Mouse (Mus musculus) embryonic facial prominence, embryonic 15.5 days (tissue): ENCODE results near the gene Plekhj1. TPM values are rescaled to one million over a fixed set of nuclear protein-coding genes. Genes with fewer than 3 reads are reported as not detected.

Source experiments
- ATAC-seq: fragments of 200-750 bp; cut with Nextera tagmentation; 2 replicates; pipeline ENCODE4 v1.8.0; 2017; ENCODE audit warnings: low read depth, moderate TSS enrichment; ENCODE audit not compliant: insufficient number of reproducible peaks, low FRiP score, low TSS enrichment
- H3K27ac ChIP-seq: fragments of 300-500 bp; sonication (generic); replicated peaks from 2 replicates; pipeline ENCODE4 v1.5.1; 2015; ENCODE audit warnings: mild to moderate bottlenecking, inconsistent platforms
- H3K27me3 ChIP-seq: fragments of 300-500 bp; sonication (generic); 2 replicates; pipeline ENCODE4 v1.6.1; 2015; ENCODE audit warnings: inconsistent platforms
- H3K36me3 ChIP-seq: fragments of 300-500 bp; sonication (generic); 2 replicates; pipeline ENCODE4 v1.6.1; 2015; ENCODE audit warnings: mild to moderate bottlenecking, inconsistent platforms
- H3K4me1 ChIP-seq: fragments of 300-500 bp; sonication (generic); 2 replicates; pipeline ENCODE4 v1.6.1; 2015; ENCODE audit warnings: inconsistent platforms
- H3K4me2 ChIP-seq: fragments of 300-500 bp; sonication (generic); replicated peaks from 2 replicates; pipeline ENCODE4 v1.6.1; 2015; ENCODE audit warnings: mild to moderate bottlenecking, inconsistent platforms
- H3K4me3 ChIP-seq: fragments of 300-500 bp; sonication (generic); replicated peaks from 2 replicates; pipeline ENCODE4 v1.5.1; 2015; ENCODE audit warnings: mild to moderate bottlenecking, inconsistent platforms
- H3K9ac ChIP-seq: fragments of 300-500 bp; sonication (generic); 2 replicates; pipeline ENCODE4 v1.6.1; 2015; ENCODE audit warnings: inconsistent platforms
- H3K9me3 ChIP-seq: fragments of 300-500 bp; sonication (generic); replicated peaks from 2 replicates; pipeline ENCODE4 v1.6.1; 2016; ENCODE audit warnings: inconsistent platforms
- WGBS: fragments of 180-500 bp; shearing (Covaris S2); methylation state at CpG from one replicate; pipeline ENCODE4 v1.1.7; 2015; 5-methylcytosine and 5-hydroxymethylcytosine counted together
- polyA plus RNA-seq: library from polyadenylated mRNA; unstranded; fragments of >200 nt; fragmentation: Nextera tagmentation; extraction: Ambion mirVana; gene quantifications from 2 replicates; pipeline ENCODE4 v1.2.1, GENCODE M21; 2015

The Plekhj1 gene
- polyA plus RNA-seq, 1 experiment from 2014 or later: 125 TPM

- H3K4me3 ChIP-seq: no peak overlapping the region
- no peaks in the 10 kb centered on the region for H3K9me3 ChIP-seq
- WGBS: 75% methylated on average over 33 of the region's 33 CpGs
- peaks cover 98% of the 10 kb centered on the region for H3K36me3 ChIP-seq
- no peaks in the 10 kb centered on the region for H3K27me3 ChIP-seq
- 0 out of 2 replicates have a peak overlapping the region, but pooled peaks have one; percentile 17 for H3K27ac ChIP-seq
- peaks cover 10% of the 10 kb centered on the region for H3K4me1 ChIP-seq
- no peak overlapping the region for H3K4me2 ChIP-seq
- no peak overlapping the region for H3K9ac ChIP-seq
- no peak for ATAC-seq
Observed at GRCm38 (mm10) chr10:80791476-80792174, 6.8 kb downstream of the Plekhj1 start.

- 87% methylated on average over 19 of the region's 19 CpGs for WGBS
- no peak overlapping the region for H3K4me2 ChIP-seq
- no peak overlapping the region for H3K4me3 ChIP-seq
- no peaks in the 10 kb centered on the region for H3K9me3 ChIP-seq
- H3K9ac ChIP-seq: no peak overlapping the region
- ATAC-seq: no peak
- peaks cover 98% of the 10 kb centered on the region for H3K36me3 ChIP-seq
- H3K27me3 ChIP-seq: no peaks in the 10 kb centered on the region
- peaks cover 3% of the 10 kb centered on the region; the same call in 1 of the 2 replicates for H3K4me1 ChIP-seq
- H3K27ac ChIP-seq: no peak overlapping the region
Observed at GRCm38 (mm10) chr10:80790761-80791404, 7.5 kb downstream of the Plekhj1 start.

GRCm38 (mm10) chr10:80787517-80787916 lies 10.9 kb downstream of the Plekhj1 start:
- no peak overlapping the region for H3K4me2 ChIP-seq
- H3K9ac ChIP-seq: no peak overlapping the region
- H3K27me3 ChIP-seq: no peaks in the 10 kb centered on the region
- peaks cover 98% of the 10 kb centered on the region for H3K36me3 ChIP-seq
- 73% methylated on average over 2 of the region's 2 CpGs for WGBS
- H3K9me3 ChIP-seq: no peaks in the 10 kb centered on the region
- no peak overlapping the region for H3K4me3 ChIP-seq
- no peak for ATAC-seq
- H3K27ac ChIP-seq: no peak overlapping the region
- no peaks in the 10 kb centered on the region for H3K4me1 ChIP-seq

GRCm38 (mm10) chr10:80785963-80786362 lies 12.5 kb downstream of the Plekhj1 start:
- Histone ChIP-seq H3K27me3 (no peaks in the 10 kb centered on the region), H3K9ac (no peak overlapping the region), H3K9me3 (no peaks in the 10 kb centered on the region), H3K27ac (no peak overlapping the region), H3K4me3 (no peak overlapping the region), H3K4me2 (no peak overlapping the region), H3K4me1 (no peaks in the 10 kb centered on the region), H3K36me3 (peaks cover 98% of the 10 kb centered on the region)
- no peak for ATAC-seq
- WGBS: 94% methylated on average over 11 of the region's 11 CpGs

- no peak overlapping the region for H3K9ac ChIP-seq
- H3K4me2 ChIP-seq: no peak overlapping the region
- no peak overlapping the region for H3K4me3 ChIP-seq
- no peaks in the 10 kb centered on the region for H3K4me1 ChIP-seq
- no peak for ATAC-seq
- H3K36me3 ChIP-seq: peaks cover 97% of the 10 kb centered on the region
- H3K9me3 ChIP-seq: no peaks in the 10 kb centered on the region
- WGBS: 87% methylated on average over 12 of the region's 12 CpGs
- H3K27ac ChIP-seq: no peak overlapping the region
- H3K27me3 ChIP-seq: no peaks in the 10 kb centered on the region
Observed at GRCm38 (mm10) chr10:80784871-80785270, 13.6 kb downstream of the Plekhj1 start.

GRCm38 (mm10) chr10:80784302-80784701 lies 14.1 kb downstream of the Plekhj1 start:
- no peak overlapping the region for H3K4me2 ChIP-seq
- ATAC-seq: no peak
- H3K36me3 ChIP-seq: peaks cover 99% of the 10 kb centered on the region
- H3K9ac ChIP-seq: no peak overlapping the region
- no peaks in the 10 kb centered on the region for H3K9me3 ChIP-seq
- no peak overlapping the region for H3K4me3 ChIP-seq
- no peak overlapping the region for H3K27ac ChIP-seq
- 98% methylated on average over 2 of the region's 2 CpGs for WGBS
- no peaks in the 10 kb centered on the region for H3K27me3 ChIP-seq
- no peaks in the 10 kb centered on the region for H3K4me1 ChIP-seq

- Histone ChIP-seq H3K9ac (no peak overlapping the region), H3K27ac (no peak overlapping the region), H3K9me3 (no peaks in the 10 kb centered on the region), H3K4me1 (peaks cover 16% of the 10 kb centered on the region), H3K27me3 (no peaks in the 10 kb centered on the region), H3K4me3 (no peak overlapping the region), H3K36me3 (peaks cover 97% of the 10 kb centered on the region), H3K4me2 (no peak overlapping the region)
- no peak for ATAC-seq
Observed at GRCm38 (mm10) chr10:80779565-80779964, 18.9 kb downstream of the Plekhj1 start.

GRCm38 (mm10) chr10:80777123-80777522 lies 21.3 kb downstream of the Plekhj1 start:
- H3K9me3 ChIP-seq: no peaks in the 10 kb centered on the region

GRCm38 (mm10) chr10:80776358-80776869 lies 22.0 kb downstream of the Plekhj1 start:
- Histone ChIP-seq H3K27ac (no peak overlapping the region), H3K27me3 (no peaks in the 10 kb centered on the region), H3K9ac (no peak overlapping the region), H3K36me3 (peaks cover 93% of the 10 kb centered on the region), H3K4me3 (no peak overlapping the region), H3K4me2 (no peak overlapping the region), H3K9me3 (no peaks in the 10 kb centered on the region), H3K4me1 (peaks cover 32% of the 10 kb centered on the region)
- no peak for ATAC-seq
- 70% methylated on average over 6 of the region's 6 CpGs for WGBS

More at GRCm38 (mm10) chr10:80777123-80777522, 21.3 kb downstream of the Plekhj1 start:
- 85% methylated on average over 5 of the region's 5 CpGs for WGBS
- Histone ChIP-seq H3K4me3 (no peak overlapping the region), H3K27me3 (no peaks in the 10 kb centered on the region), H3K4me2 (no peak overlapping the region), H3K36me3 (peaks cover 93% of the 10 kb centered on the region), H3K4me1 (peaks cover 32% of the 10 kb centered on the region), H3K9ac (no peak overlapping the region), H3K27ac (no peak overlapping the region)
- no peak for ATAC-seq

- Histone ChIP-seq H3K9me3 (no peaks in the 10 kb centered on the region), H3K27ac (no peak overlapping the region), H3K9ac (no peak overlapping the region), H3K4me1 (peaks cover 32% of the 10 kb centered on the region), H3K4me2 (no peak overlapping the region), H3K36me3 (peaks cover 93% of the 10 kb centered on the region), H3K27me3 (no peaks in the 10 kb centered on the region), H3K4me3 (no peak overlapping the region)
- ATAC-seq: no peak
- 83% methylated on average over 4 of the region's 4 CpGs for WGBS
Observed at GRCm38 (mm10) chr10:80775731-80776130, 22.7 kb downstream of the Plekhj1 start.

- no peaks in the 10 kb centered on the region for H3K27me3 ChIP-seq
- no peaks in the 10 kb centered on the region for H3K9me3 ChIP-seq
- peaks cover 94% of the 10 kb centered on the region for H3K36me3 ChIP-seq
- H3K27ac ChIP-seq: peak overlapping the region; percentile 77; the same call in 1 of the 2 replicates
- no peak overlapping the region for H3K4me3 ChIP-seq
- H3K4me2 ChIP-seq: no peak overlapping the region
- no peak for ATAC-seq
- peaks cover 32% of the 10 kb centered on the region for H3K4me1 ChIP-seq
- WGBS: 88% methylated on average over 4 of the region's 4 CpGs
- no peak overlapping the region for H3K9ac ChIP-seq
Observed at GRCm38 (mm10) chr10:80774981-80775380, 23.4 kb downstream of the Plekhj1 start.
